Mouse (Mus musculus) CH12.LX (cell line): ENCODE results near the gene Gzmm. TPM values are rescaled to one million over a fixed set of nuclear protein-coding genes. Genes with fewer than 3 reads are reported as not detected.
A peak's percentile ranks its signal among the peaks of the same experiment; 100 is the strongest.

ENCODE experiments used
- DNase-seq: peaks from one replicate; pipeline ENCODE4 v3.0.0-alpha.2; 2013; ENCODE audit errors: extremely low read depth
- H3K27ac ChIP-seq: 2 replicates; pipeline ENCODE4 v1.5.1; 2012; ENCODE audit warnings: low read depth, mild to moderate bottlenecking, control low read depth, moderate library complexity; ENCODE audit not compliant: insufficient read depth
- H3K27me3 ChIP-seq: replicated peaks from 2 replicates; pipeline ENCODE3; 2012; ENCODE audit warnings: inconsistent platforms
- H3K36me3 ChIP-seq, 2 experiments: replicated peaks in 1 of 2; 2 replicates each; pipeline versions ENCODE3 to v1.6.1; 2012; ENCODE audit warnings: inconsistent platforms in 1 of 2, low read length in 1 of 2, mild to moderate bottlenecking in 1 of 2, mixed read lengths in 1 of 2, moderate library complexity in 1 of 2; ENCODE audit not compliant: control insufficient read depth in 1 of 2, insufficient read depth in 1 of 2
- H3K4me1 ChIP-seq, 2 experiments: 2 replicates each; pipeline ENCODE4 v1.6.1; 2012; ENCODE audit warnings: inconsistent platforms in 1 of 2, moderate library complexity in 1 of 2; ENCODE audit not compliant: insufficient read depth in 2 of 2, control insufficient read depth in 1 of 2
- H3K4me2 ChIP-seq: 2 replicates; pipeline ENCODE4 v1.6.1; 2012; ENCODE audit warnings: low read depth, mild to moderate bottlenecking, control low read depth; ENCODE audit not compliant: poor library complexity, insufficient read depth, severe bottlenecking
- H3K4me3 ChIP-seq, 3 experiments: fragments of 150-350 bp in 1 of 3; sonication (generic) in 1 of 3; replicated peaks in 1 of 3; 2 replicates each; pipeline versions ENCODE3 to v1.5.1; 2011 to 2012; ENCODE audit warnings: low read depth in 2 of 3, low read length in 2 of 3, mild to moderate bottlenecking in 2 of 3, moderate library complexity in 2 of 3, control low read depth in 1 of 3, improper control_type of control experiment in 1 of 3, inconsistent platforms in 1 of 3, mixed read lengths in 1 of 3; ENCODE audit not compliant: poor library complexity in 1 of 3
- H3K79me2 ChIP-seq: replicated peaks from 2 replicates; pipeline ENCODE4 v1.6.1; 2012; ENCODE audit warnings: mild to moderate bottlenecking, moderate library complexity; ENCODE audit not compliant: control insufficient read depth, poor library complexity, insufficient read depth, severe bottlenecking; ENCODE audit errors: extremely low read depth
- H3K9ac ChIP-seq: 2 replicates; pipeline ENCODE4 v1.6.1; 2012; ENCODE audit warnings: low read depth, mild to moderate bottlenecking, control low read depth, moderate library complexity; ENCODE audit not compliant: insufficient read depth
- H3K9me3 ChIP-seq: replicated peaks from 2 replicates; pipeline ENCODE3; 2012; ENCODE audit warnings: low read length, inconsistent platforms, mixed read lengths
- ELF1 ChIP-seq: IDR thresholded peaks from 2 replicates; pipeline ENCODE4 v1.6.1; 2014; ENCODE audit warnings: low read depth, mild to moderate bottlenecking, inconsistent platforms, low read length, improper control_type of control experiment
- EP300 ChIP-seq: IDR thresholded peaks from 2 replicates; pipeline ENCODE4 v1.6.1; 2011; ENCODE audit warnings: low read length, improper control_type of control experiment
- ETS1 ChIP-seq: conservative IDR thresholded peaks from 2 replicates; pipeline ENCODE4 v1.6.1; 2012; ENCODE audit warnings: low read depth, mild to moderate bottlenecking, inconsistent platforms, low read length, improper control_type of control experiment, moderate library complexity
- GABPA ChIP-seq: IDR thresholded peaks from 2 replicates; pipeline ENCODE4 v1.6.1; 2012; ENCODE audit warnings: low read depth, low read length, improper control_type of control experiment, inconsistent platforms; ENCODE audit not compliant: insufficient replicate concordance
- JUN ChIP-seq: IDR thresholded peaks from 2 replicates; pipeline ENCODE4 v1.6.1; 2011; ENCODE audit warnings: low read depth, mild to moderate bottlenecking, low read length, improper control_type of control experiment, moderate library complexity; ENCODE audit not compliant: insufficient read depth
- MAX ChIP-seq: IDR thresholded peaks from 2 replicates; pipeline ENCODE4 v1.6.1; 2011; ENCODE audit warnings: low read length, improper control_type of control experiment
- MEF2A ChIP-seq: IDR thresholded peaks from 2 replicates; pipeline ENCODE4 v1.6.1; 2014; ENCODE audit warnings: low read depth, mild to moderate bottlenecking, inconsistent platforms, low read length, improper control_type of control experiment, borderline replicate concordance
- MXI1 ChIP-seq: IDR thresholded peaks from 2 replicates; pipeline ENCODE4 v1.6.1; 2011; ENCODE audit warnings: mild to moderate bottlenecking, low read depth, low read length, improper control_type of control experiment
- NELFE ChIP-seq: IDR thresholded peaks from 2 replicates; pipeline ENCODE4 v1.6.1; 2011; ENCODE audit warnings: low read depth, low read length, improper control_type of control experiment
- POLR2AphosphoS2 ChIP-seq: IDR thresholded peaks from 2 replicates; pipeline ENCODE4 v1.6.1; 2011; ENCODE audit warnings: low read depth, low read length, improper control_type of control experiment
- RAD21 ChIP-seq: IDR thresholded peaks from 2 replicates; pipeline ENCODE4 v1.6.1; 2011; ENCODE audit warnings: low read depth, mild to moderate bottlenecking, low read length, improper control_type of control experiment, moderate library complexity
- RCOR1 ChIP-seq: conservative IDR thresholded peaks from 2 replicates; pipeline ENCODE4 v1.6.1; 2012; ENCODE audit warnings: low read depth, mild to moderate bottlenecking, inconsistent platforms, low read length, improper control_type of control experiment
- SIN3A ChIP-seq: IDR thresholded peaks from 2 replicates; pipeline ENCODE4 v1.6.1; 2012; ENCODE audit warnings: low read length, improper control_type of control experiment, inconsistent platforms
- TBP ChIP-seq: conservative IDR thresholded peaks from 2 replicates; pipeline ENCODE4 v1.6.1; 2011; ENCODE audit warnings: low read depth, low read length, improper control_type of control experiment
- UBTF ChIP-seq: IDR thresholded peaks from 2 replicates; pipeline ENCODE4 v1.6.1; 2012; ENCODE audit warnings: low read depth, mild to moderate bottlenecking, inconsistent platforms, low read length, improper control_type of control experiment, moderate library complexity
- USF1 ChIP-seq: IDR thresholded peaks from 2 replicates; pipeline ENCODE4 v1.6.1; 2014; ENCODE audit warnings: low read depth, mild to moderate bottlenecking, inconsistent platforms, low read length, improper control_type of control experiment
- ZC3H11A ChIP-seq: IDR thresholded peaks from 2 replicates; pipeline ENCODE4 v1.6.1; 2012; ENCODE audit warnings: low read depth, mild to moderate bottlenecking, inconsistent platforms, low read length, improper control_type of control experiment
- dilution Hi-C: fragments of 300-500 bp; cut with MboI; formaldehyde crosslinking; loops from 2 replicates; pipeline ENCODE4 v1.14.3; 2020; ENCODE audit warnings: low sequenced_read_pairs; ENCODE audit not compliant: extremely low pct_unique_long_range_greater_than_20kb, extremely low pct_ligation_motif_present
- in situ Hi-C: fragments of 300-500 bp; cut with MboI; formaldehyde crosslinking; loops from 3 replicates; pipeline ENCODE4 v1.14.3; 2019; ENCODE audit warnings: low sequenced_read_pairs, low pct_ligation_motif_present, low pct_unique_long_range_greater_than_20kb, mixed read lengths
- polyA plus RNA-seq: library from polyadenylated mRNA; unstranded; fragments of >175 nt; gene quantifications from 2 replicates; pipeline ENCODE4 v1.2.1, GENCODE M21; 2012; ENCODE audit warnings: low read depth; ENCODE audit not compliant: insufficient read length
- total RNA-seq, 2 experiments: library from RNA; depleted of rRNA; stranded (reverse); fragments of 300-350 nt in 1 of 2; fragments of >200 nt in 1 of 2; gene quantifications; 2 replicates each; pipeline ENCODE4 v1.2.3; 2012 to 2014

Gene Gzmm
- total and polyA plus RNA-seq, 3 experiments = 0.17 to 0.73 (median 0.59) TPM

DNA sequence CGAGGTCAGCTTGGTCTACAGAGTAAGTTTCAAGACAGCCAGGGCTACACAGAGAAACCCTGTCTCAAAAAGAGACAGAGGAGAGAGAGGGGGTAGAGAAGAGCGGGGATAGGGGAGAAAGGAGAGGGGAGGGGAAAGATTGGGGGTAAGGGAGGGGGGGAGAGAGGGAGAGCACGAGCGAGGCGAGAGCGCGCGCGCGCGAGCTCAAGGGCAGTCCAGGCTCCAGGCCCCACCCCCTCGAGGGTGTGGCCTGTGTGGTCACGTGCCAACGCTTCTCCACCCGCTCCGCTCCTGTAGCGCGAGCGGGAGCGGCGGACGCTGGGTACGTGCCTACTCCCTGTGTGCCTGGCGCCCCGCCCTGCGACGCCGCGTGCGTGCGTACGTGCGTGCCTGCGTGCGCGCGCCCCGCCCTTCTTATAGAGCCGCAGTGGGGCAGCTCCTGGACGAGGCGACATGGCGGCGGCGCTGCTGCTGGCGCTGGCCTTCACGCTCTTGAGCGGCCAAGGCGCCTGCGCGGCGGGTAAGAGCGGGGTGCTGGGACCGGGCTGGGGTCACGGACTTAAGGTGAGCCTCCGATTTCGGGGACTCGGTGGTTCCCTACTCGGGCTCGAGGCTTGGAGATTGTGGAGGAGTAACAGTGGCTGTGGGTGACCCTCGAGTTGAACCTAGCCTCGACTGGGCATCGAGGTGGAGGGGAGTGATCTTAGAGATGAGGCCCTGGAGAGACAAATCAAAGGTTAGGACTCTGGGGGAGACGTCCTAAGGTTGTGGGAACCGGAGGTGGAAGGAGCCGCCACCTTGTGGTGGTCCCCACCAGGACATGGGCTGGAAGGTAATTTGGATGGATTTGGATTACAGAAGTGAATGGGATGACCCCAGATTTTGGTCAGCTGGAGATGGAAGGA, 15.5 kb downstream of the Gzmm start, which contains the start of gene Bsg (continued):
- TF ChIP-seq JUN = no peak
- TF ChIP-seq MAX = peak; percentile 97
- TF ChIP-seq SIN3A = peak; percentile 45; the same call in 1 of the 2 replicates
- no peak for TF ChIP-seq RCOR1
- peak; percentile 43; the same call in 1 of the 2 replicates for TF ChIP-seq ELF1
- peak; percentile 96 for TF ChIP-seq USF1
- TF ChIP-seq RAD21 = no peak
- no peak for TF ChIP-seq MEF2A
- TF ChIP-seq NELFE = peak; percentile 98
- no peak for TF ChIP-seq GABPA
- 0 out of 2 replicates have a peak, but pooled peaks have one; percentile 73 for TF ChIP-seq TBP
- TF ChIP-seq POLR2AphosphoS2 = peak; percentile 88
- TF ChIP-seq EP300 = no peak
- TF ChIP-seq UBTF = no peak
- TF ChIP-seq ZC3H11A = no peak
- no peak for TF ChIP-seq ETS1
- TF ChIP-seq, all 38 proteins: peak for 21

- dilution Hi-C loops = no loop called here
- peaks cover 21 to 33% of the 10 kb centered on the region in 2 experiments for H3K4me1 ChIP-seq
- H3K79me2 ChIP-seq = peaks cover 46% of the 10 kb centered on the region
Measured at GRCm38 (mm10) chr10:79704970-79705360, 16.1 kb downstream of the Gzmm start.

More at GRCm38 (mm10) chr10:79704970-79705360, 16.1 kb downstream of the Gzmm start:
- no peak overlapping the region for H3K27ac ChIP-seq
- TF ChIP-seq MEF2A (no peak), ELF1 (no peak), MXI1 (0 out of 2 replicates have a peak, but pooled peaks have one; percentile 5)
- H3K9me3 ChIP-seq = no peaks in the 10 kb centered on the region
- DNase-seq = no peak
- in situ Hi-C loops = no loop called here
- peak overlapping the region; percentile 64 for H3K4me2 ChIP-seq
- no peaks in the 10 kb centered on the region for H3K27me3 ChIP-seq
- peak overlapping the region; percentile 82 to 94 (median 87) for H3K4me3 ChIP-seq
- H3K36me3 ChIP-seq = peaks cover 18 to 43% of the 10 kb centered on the region in 2 experiments
- H3K9ac ChIP-seq = peak overlapping the region; percentile 95
